Comparison of ENCODE assay signal across 8 mouse cellular contexts in the genomic region with DNA sequence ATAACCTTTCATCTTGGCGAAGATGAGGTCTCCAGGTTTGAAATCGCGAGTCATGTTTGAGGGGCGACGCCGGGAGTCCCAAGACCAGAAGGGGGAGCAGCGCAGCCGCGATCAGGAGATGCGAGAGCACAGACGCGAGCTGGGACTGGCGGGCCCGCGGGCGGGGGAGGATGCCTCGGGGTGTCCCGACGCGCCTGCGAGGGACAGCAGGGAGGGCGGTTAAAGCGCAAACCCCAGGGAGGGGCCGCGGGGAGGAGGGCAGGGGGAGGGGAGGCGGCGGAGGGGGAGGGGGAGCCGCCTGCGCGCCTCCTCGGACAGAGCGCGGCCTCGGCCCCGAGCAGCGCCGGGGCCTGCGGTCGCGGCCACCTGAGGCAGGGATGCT. TPM values are rescaled to one million over a fixed set of nuclear protein-coding genes. Genes with fewer than 3 reads are reported as not detected.
DNase-seq lines count a peak whose midpoint lies in the region; ATAC-seq and TF ChIP-seq lines count a peak whose summit lies in the region.

No protein-coding gene starts in this region.

- peak overlapping the region; percentile 66 for H3K4me2 ChIP-seq in forebrain, embryonic 11.5 days (ENCODE audit: low read depth, low read length, severe bottlenecking)
- peak overlapping the region; percentile 92 for H3K4me2 ChIP-seq in heart, postnatal 0 days (ENCODE audit: low read depth, low read length)
- peak overlapping the region; percentile 81 for H3K4me2 ChIP-seq in liver, embryonic 16.5 days (ENCODE audit: low read depth, low read length)
- H3K4me2 ChIP-seq in neural tube, embryonic 13.5 days = peak overlapping the region; percentile 76

- no peak for TF ChIP-seq EP300 in heart, postnatal 0 days (IDR thresholded peaks at IDR 0.05; ENCODE audit: low read depth)

- peak overlapping the region; percentile 98 for H3K27ac ChIP-seq in forebrain, embryonic 11.5 days (ENCODE audit: low read depth, low read length)
- H3K27ac ChIP-seq in heart, postnatal 0 days (ENCODE audit: low read depth) = peak overlapping the region; percentile 95
- peak overlapping the region; percentile 96 for H3K27ac ChIP-seq in liver, embryonic 16.5 days (ENCODE audit: low read length)
- peak overlapping the region; percentile 100 for H3K27ac ChIP-seq in neural tube, embryonic 13.5 days (replicated peaks)
- H3K27ac ChIP-seq in testis, adult 2 months (ENCODE audit: control insufficient read depth, insufficient read depth, low read depth, low read length) = peak overlapping the region; percentile 89

- peaks cover 12% of the 10 kb centered on the region for H3K4me1 ChIP-seq in forebrain, embryonic 11.5 days (replicated peaks; ENCODE audit: control insufficient read depth, insufficient read depth, low read length)
- H3K4me1 ChIP-seq in heart, postnatal 0 days (ENCODE audit: control insufficient read depth, insufficient read depth) = 0 out of 2 replicates have a peak, but pooled peaks cover 4% of the 10 kb centered on the region
- peaks cover 8% of the 10 kb centered on the region for H3K4me1 ChIP-seq in liver, embryonic 16.5 days (ENCODE audit: control insufficient read depth, low read depth, low read length)
- H3K4me1 ChIP-seq in neural tube, embryonic 13.5 days (replicated peaks) = peaks cover 37% of the 10 kb centered on the region
- peaks cover 2% of the 10 kb centered on the region; the same call in 1 of the 2 replicates for H3K4me1 ChIP-seq in testis, adult 2 months (ENCODE audit: control insufficient read depth, insufficient read depth, low read length)

- TF ChIP-seq POLR2A in testis, adult 2 months (IDR thresholded peaks at IDR 0.05; ENCODE audit: control insufficient read depth, low read depth, low read length) = peak; percentile 41; the same call in 1 of the 2 replicates

- WGBS in forebrain, embryonic 11.5 days = 1% methylated on average over 30 of the region's 40 CpGs
- 1% methylated on average over 27 of the region's 40 CpGs for WGBS in heart, postnatal 0 days
- under 1% methylated on average over 29 of the region's 40 CpGs for WGBS in liver, embryonic 16.5 days (ENCODE audit: insufficient replicate concordance)
- WGBS in neural tube, embryonic 13.5 days = 1% methylated on average over 22 of the region's 40 CpGs

- peak overlapping the region; percentile 99 for H3K4me3 ChIP-seq in forebrain, embryonic 11.5 days (ENCODE audit: low read depth, low read length)
- H3K4me3 ChIP-seq in heart, postnatal 0 days (ENCODE audit: low read depth, low read length) = peak overlapping the region; percentile 98
- H3K4me3 ChIP-seq in liver, embryonic 16.5 days (ENCODE audit: low read depth, low read length) = peak overlapping the region; percentile 88
- H3K4me3 ChIP-seq in neural tube, embryonic 13.5 days = peak overlapping the region; percentile 89
- H3K4me3 ChIP-seq in testis, adult 2 months (ENCODE audit: control insufficient read depth, low read depth, low read length) = peak overlapping the region; percentile 97

- peak; percentile 90 for DNase-seq in CD8-positive naive resting alpha-beta T cell, adult 2 months (ENCODE audit: low read depth in 2 of 2, low spot score in 2 of 2)
- DNase-seq in c-Kit-positive CD71-negative TER-119-negative erythroid progenitor cells, embryonic 14.5 days (ENCODE audit: low read depth) = peak; percentile 77
- peak; percentile 95 for DNase-seq in forebrain, embryonic 11.5 days (ENCODE audit: low spot score)
- peak; percentile 86 for DNase-seq in heart, postnatal 0 days (ENCODE audit: low spot score)
- DNase-seq in kidney, postnatal 4 days = peak; percentile 89 to 93

- no peaks in the 10 kb centered on the region for H3K9me3 ChIP-seq in forebrain, embryonic 11.5 days (ENCODE audit: control insufficient read depth, low read length)
- no peaks in the 10 kb centered on the region for H3K9me3 ChIP-seq in heart, postnatal 0 days (replicated peaks; ENCODE audit: control insufficient read depth, low read length)
- H3K9me3 ChIP-seq in liver, embryonic 16.5 days (replicated peaks; ENCODE audit: control insufficient read depth, low read length) = no peaks in the 10 kb centered on the region
- no peaks in the 10 kb centered on the region for H3K9me3 ChIP-seq in neural tube, embryonic 13.5 days

- ATAC-seq in forebrain, embryonic 11.5 days (replicated peaks; ENCODE audit: low FRiP score) = peak; percentile 87
- ATAC-seq in heart, postnatal 0 days (ENCODE audit: insufficient read depth, low read depth) = peak; percentile 86
- peak; percentile 84 for ATAC-seq in liver, embryonic 16.5 days (ENCODE audit: low read depth)
- ATAC-seq in neural tube, embryonic 13.5 days (ENCODE audit: low read depth) = peak; percentile 85

- H3K27me3 ChIP-seq in forebrain, embryonic 11.5 days (ENCODE audit: control insufficient read depth, insufficient read depth, low read length) = no peaks in the 10 kb centered on the region
- no peaks in the 10 kb centered on the region for H3K27me3 ChIP-seq in heart, postnatal 0 days (ENCODE audit: control insufficient read depth, insufficient read depth, low read length)
- H3K27me3 ChIP-seq in liver, embryonic 16.5 days (ENCODE audit: control insufficient read depth, insufficient read depth, low read depth, low read length) = no peaks in the 10 kb centered on the region
- no peaks in the 10 kb centered on the region for H3K27me3 ChIP-seq in neural tube, embryonic 13.5 days
- no peaks in the 10 kb centered on the region for H3K27me3 ChIP-seq in testis, adult 2 months (ENCODE audit: control insufficient read depth, insufficient read depth, low read length)

- peak overlapping the region; percentile 95 for H3K9ac ChIP-seq in forebrain, embryonic 11.5 days (ENCODE audit: low read length)
- peak overlapping the region; percentile 88 for H3K9ac ChIP-seq in heart, postnatal 0 days (replicated peaks; ENCODE audit: low read depth, low read length)
- peak overlapping the region; percentile 87 for H3K9ac ChIP-seq in liver, embryonic 16.5 days (ENCODE audit: low read depth, low read length)
- H3K9ac ChIP-seq in neural tube, embryonic 13.5 days = peak overlapping the region; percentile 97

- peaks cover 5% of the 10 kb centered on the region for H3K36me3 ChIP-seq in forebrain, embryonic 11.5 days (ENCODE audit: control insufficient read depth, insufficient read depth, low read length)
- peaks cover 17% of the 10 kb centered on the region; the same call in 1 of the 2 replicates for H3K36me3 ChIP-seq in heart, postnatal 0 days (replicated peaks; ENCODE audit: control insufficient read depth, insufficient read depth, low read length)
- H3K36me3 ChIP-seq in liver, embryonic 16.5 days (ENCODE audit: control insufficient read depth, insufficient read depth) = peaks cover 20% of the 10 kb centered on the region; the same call in 1 of the 2 replicates
- H3K36me3 ChIP-seq in neural tube, embryonic 13.5 days = peaks cover 34% of the 10 kb centered on the region
- H3K36me3 ChIP-seq in testis, adult 2 months (ENCODE audit: control insufficient read depth, insufficient read depth, low read length) = peaks cover 1% of the 10 kb centered on the region

- TF ChIP-seq CTCF in heart, postnatal 0 days (IDR thresholded peaks at IDR 0.05; ENCODE audit: low read depth) = peak; percentile 66
- no peak for TF ChIP-seq CTCF in testis, adult 2 months (IDR thresholded peaks at IDR 0.05; ENCODE audit: control insufficient read depth, insufficient read depth, insufficient replicate concordance, low read depth, low read length)

RNA-seq across cellular contexts. Expression of a gene that starts 0.5 kb away (rescaled TPM):
- 471 and 480 TPM in 2 replicates for polyA plus RNA-seq in forebrain, embryonic 11.5 days (2014; fragmentation: Nextera tagmentation; extraction: Ambion mirVana)
- 20.3 and 52.5 TPM in 2 replicates for total RNA-seq in heart, postnatal 0 days (2014; rRNA removed; ENCODE audit: low replicate concordance)
- 39.5 and 42.9 TPM in 2 replicates for polyA plus RNA-seq in heart, postnatal 0 days (2015; fragmentation: Nextera tagmentation; extraction: Ambion mirVana)
- 36.1 and 38.4 TPM in 2 replicates for polyA plus RNA-seq in liver, embryonic 16.5 days (2015; fragmentation: Nextera tagmentation; extraction: Ambion mirVana)
- polyA plus RNA-seq in neural tube, embryonic 13.5 days (2015; fragmentation: Nextera tagmentation; extraction: Ambion mirVana) = 266 and 271 TPM in 2 replicates
- 95.4 and 97.4 TPM in 2 replicates for polyA plus RNA-seq in testis, adult 2 months (2012; rRNA removed)

RNA-seq across cellular contexts. Expression of a gene that starts 39.6 kb away (rescaled TPM):
- polyA plus RNA-seq in forebrain, embryonic 11.5 days (2014; fragmentation: Nextera tagmentation; extraction: Ambion mirVana) = 5.4 and 5.5 TPM in 2 replicates
- total RNA-seq in heart, postnatal 0 days (2014; rRNA removed; ENCODE audit: low replicate concordance) = 0.46 and 2.0 TPM in 2 replicates
- 1.2 and 2.0 TPM in 2 replicates for polyA plus RNA-seq in heart, postnatal 0 days (2015; fragmentation: Nextera tagmentation; extraction: Ambion mirVana)
- polyA plus RNA-seq in liver, embryonic 16.5 days (2015; fragmentation: Nextera tagmentation; extraction: Ambion mirVana) = 0.98 and 1.0 TPM in 2 replicates
- polyA plus RNA-seq in neural tube, embryonic 13.5 days (2015; fragmentation: Nextera tagmentation; extraction: Ambion mirVana) = 2.9 and 5.2 TPM in 2 replicates
- 16.7 and 17.0 TPM in 2 replicates for polyA plus RNA-seq in testis, adult 2 months (2012; rRNA removed)

Comparison
In these comparisons a context has a peak if more than half of its experiments do, and no peak if none do; other contexts are left out.
1. Peak in every context shown above with its lines: DNase-seq, ATAC-seq, H3K4me3 ChIP-seq and H3K27ac ChIP-seq.